Mouse (Mus musculus): ENCODE results near the gene Ssr3. TPM values are rescaled to one million over a fixed set of nuclear protein-coding genes. Genes with fewer than 3 reads are reported as not detected.

The Ssr3 gene
- total and polyA plus RNA-seq, 3 experiments, result 64.8 to 120 (median 111) TPM

GRCm38 (mm10) chr3:65384431-65384830 is 8.0 kb downstream of the Ssr3 start:
- H3K79me2 ChIP-seq (replicated peaks; ENCODE audit: control insufficient read depth, insufficient read depth, low read length), result peaks cover 2% of the 10 kb centered on the region; the same call in 1 of the 2 replicates
- no peaks in the 10 kb centered on the region for H3K27me3 ChIP-seq (ENCODE audit: control insufficient read depth, insufficient read depth, low read length)
- H3K4me1 ChIP-seq (ENCODE audit: control insufficient read depth, insufficient read depth, low read length), result peaks cover 2% of the 10 kb centered on the region
- intact Hi-C loops (cut with DNase I), result loop anchor here (5.0 kb wide), 1 partner anchor 478 kb away; no protein-coding TSS in a partner anchor
- peaks cover 74% of the 10 kb centered on the region for H3K36me3 ChIP-seq (ENCODE audit: control insufficient read depth, insufficient read depth, low read length)
- no peak overlapping the region for H3K9ac ChIP-seq (ENCODE audit: low read depth, low read length)
- peak overlapping the region; percentile 2; the same call in 1 of the 2 replicates for H3K27ac ChIP-seq
- no peak for DNase-seq
- WGBS, result 59% methylated on average over 3 of the region's 3 CpGs
- H3K4me3 ChIP-seq, result no peak overlapping the region
- TF ChIP-seq CTCF (IDR thresholded peaks at IDR 0.05) (no peak), POLR2A (IDR thresholded peaks at IDR 0.05; ENCODE audit: insufficient read depth, low read depth, low read length) (no peak), EP300 (IDR thresholded peaks at IDR 0.05; ENCODE audit: insufficient read depth, low read depth, low read length) (no peak)

GRCm38 (mm10) chr3:65381094-65381493 is 11.3 kb downstream of the Ssr3 start:
- Histone ChIP-seq H3K4me1 (ENCODE audit: control insufficient read depth, insufficient read depth, low read length) (peaks cover 2% of the 10 kb centered on the region), H3K9ac (ENCODE audit: low read depth, low read length) (no peak overlapping the region), H3K27ac (peak overlapping the region; percentile 62), H3K27me3 (ENCODE audit: control insufficient read depth, insufficient read depth, low read length) (no peaks in the 10 kb centered on the region), H3K79me2 (replicated peaks; ENCODE audit: control insufficient read depth, insufficient read depth, low read length) (no peaks in the 10 kb centered on the region), H3K4me3 (no peak overlapping the region), H3K36me3 (ENCODE audit: control insufficient read depth, insufficient read depth, low read length) (peaks cover 55% of the 10 kb centered on the region)
- TF ChIP-seq CTCF (IDR thresholded peaks at IDR 0.05) (no peak), POLR2A (IDR thresholded peaks at IDR 0.05; ENCODE audit: insufficient read depth, low read depth, low read length) (no peak), EP300 (IDR thresholded peaks at IDR 0.05; ENCODE audit: insufficient read depth, low read depth, low read length) (peak; percentile 78)
- 66% methylated on average over 4 of the region's 4 CpGs for WGBS
- intact Hi-C loops (cut with DNase I), result loop anchor here (5.0 kb wide), 1 partner anchor 481 kb away; no protein-coding TSS in a partner anchor
- DNase-seq, result peak in 1 of 2 experiments; percentile 51

- H3K4me1 ChIP-seq (ENCODE audit: control insufficient read depth, insufficient read depth, low read length), result no peaks in the 10 kb centered on the region; the same call in 1 of the 2 replicates
- TF ChIP-seq EP300 (IDR thresholded peaks at IDR 0.05; ENCODE audit: insufficient read depth, low read depth, low read length), result no peak
- peak; percentile 92 for TF ChIP-seq CTCF (IDR thresholded peaks at IDR 0.05)
- H3K79me2 ChIP-seq (replicated peaks; ENCODE audit: control insufficient read depth, insufficient read depth, low read length), result no peaks in the 10 kb centered on the region
- WGBS, result 66% methylated on average over 4 of the region's 4 CpGs
- H3K27me3 ChIP-seq (ENCODE audit: control insufficient read depth, insufficient read depth, low read length), result no peaks in the 10 kb centered on the region
- H3K4me3 ChIP-seq, result no peak overlapping the region
- H3K36me3 ChIP-seq (ENCODE audit: control insufficient read depth, insufficient read depth, low read length), result peaks cover 44% of the 10 kb centered on the region
- no peak overlapping the region; the same call in 1 of the 2 replicates for H3K27ac ChIP-seq
- intact Hi-C loops (cut with DNase I), result loop anchor here (5.0 kb wide), 1 partner anchor 482 kb away; no protein-coding TSS in a partner anchor
- peak in 1 of 2 experiments; percentile 42 for DNase-seq
- H3K9ac ChIP-seq (ENCODE audit: low read depth, low read length), result no peak overlapping the region
These were observed 12.4 kb downstream of the Ssr3 start for GRCm38 (mm10) chr3:65379884-65380539.

GRCm38 (mm10) chr3:65378724-65379123 is 13.7 kb downstream of the Ssr3 start:
- H3K27me3 ChIP-seq (ENCODE audit: control insufficient read depth, insufficient read depth, low read length), result no peaks in the 10 kb centered on the region
- TF ChIP-seq EP300 (IDR thresholded peaks at IDR 0.05; ENCODE audit: insufficient read depth, low read depth, low read length), result no peak
- TF ChIP-seq POLR2A (IDR thresholded peaks at IDR 0.05; ENCODE audit: insufficient read depth, low read depth, low read length), result no peak
- no peak for TF ChIP-seq CTCF (IDR thresholded peaks at IDR 0.05)
- intact Hi-C loops (cut with DNase I), result no loop called here
- no peak for DNase-seq
- H3K36me3 ChIP-seq (ENCODE audit: control insufficient read depth, insufficient read depth, low read length), result peaks cover 32% of the 10 kb centered on the region
- no peaks in the 10 kb centered on the region; the same call in 1 of the 2 replicates for H3K4me1 ChIP-seq (ENCODE audit: control insufficient read depth, insufficient read depth, low read length)
- no peak overlapping the region for H3K9ac ChIP-seq (ENCODE audit: low read depth, low read length)
- H3K27ac ChIP-seq, result no peak overlapping the region
- H3K4me3 ChIP-seq, result no peak overlapping the region
- H3K79me2 ChIP-seq (replicated peaks; ENCODE audit: control insufficient read depth, insufficient read depth, low read length), result no peaks in the 10 kb centered on the region

- Histone ChIP-seq H3K79me2 (replicated peaks; ENCODE audit: control insufficient read depth, insufficient read depth, low read length) (no peaks in the 10 kb centered on the region), H3K9ac (ENCODE audit: low read depth, low read length) (no peak overlapping the region), H3K4me3 (no peak overlapping the region), H3K4me1 (ENCODE audit: control insufficient read depth, insufficient read depth, low read length) (peaks cover 2% of the 10 kb centered on the region; the same call in 1 of the 2 replicates), H3K27me3 (ENCODE audit: control insufficient read depth, insufficient read depth, low read length) (no peaks in the 10 kb centered on the region), H3K36me3 (ENCODE audit: control insufficient read depth, insufficient read depth, low read length) (peaks cover 4% of the 10 kb centered on the region), H3K27ac (no peak overlapping the region)
- intact Hi-C loops (cut with DNase I), result no loop called here
- TF ChIP-seq CTCF (IDR thresholded peaks at IDR 0.05) (no peak), EP300 (IDR thresholded peaks at IDR 0.05; ENCODE audit: insufficient read depth, low read depth, low read length) (no peak), POLR2A (IDR thresholded peaks at IDR 0.05; ENCODE audit: insufficient read depth, low read depth, low read length) (no peak)
- 81% methylated on average over 3 of the region's 3 CpGs for WGBS
- DNase-seq, result no peak
These were observed 17.7 kb downstream of the Ssr3 start for GRCm38 (mm10) chr3:65374729-65375128.

- no peak overlapping the region for H3K27ac ChIP-seq
- H3K9ac ChIP-seq (ENCODE audit: low read depth, low read length), result peak overlapping the region; percentile 20
- 68% methylated on average over 5 of the region's 5 CpGs for WGBS
- no peaks in the 10 kb centered on the region for H3K27me3 ChIP-seq (ENCODE audit: control insufficient read depth, insufficient read depth, low read length)
- no peaks in the 10 kb centered on the region for H3K79me2 ChIP-seq (replicated peaks; ENCODE audit: control insufficient read depth, insufficient read depth, low read length)
- no peak for TF ChIP-seq CTCF (IDR thresholded peaks at IDR 0.05)
- TF ChIP-seq POLR2A (IDR thresholded peaks at IDR 0.05; ENCODE audit: insufficient read depth, low read depth, low read length), result no peak
- no peak for TF ChIP-seq EP300 (IDR thresholded peaks at IDR 0.05; ENCODE audit: insufficient read depth, low read depth, low read length)
- H3K4me1 ChIP-seq (ENCODE audit: control insufficient read depth, insufficient read depth, low read length), result peaks cover 2% of the 10 kb centered on the region; the same call in 1 of the 2 replicates
- intact Hi-C loops (cut with DNase I), result no loop called here
- no peak overlapping the region for H3K4me3 ChIP-seq
- no peak for DNase-seq
- H3K36me3 ChIP-seq (ENCODE audit: control insufficient read depth, insufficient read depth, low read length), result peaks cover 2% of the 10 kb centered on the region
These were observed 18.7 kb downstream of the Ssr3 start for GRCm38 (mm10) chr3:65373594-65374182.
